Mouse (Mus musculus) heart, postnatal 4 days (tissue): ENCODE results near the gene Lin9. TPM values are rescaled to one million over a fixed set of nuclear protein-coding genes. Genes with fewer than 3 reads are reported as not detected.
"Not testable (repeated sequence)": the region's sequence is repeated elsewhere in the genome, so short reads cannot be mapped to it uniquely, and the experiment has no call there.

Source experiments
- DNase-seq: peaks from one replicate; pipeline ENCODE4 v3.0.0; 2021
- total RNA-seq, 2 experiments: library from RNA; stranded (reverse); gene quantifications; 2 replicates each; pipeline ENCODE4 v1.2.3; 2021

Gene Lin9
- total RNA-seq: 10 to 100 TPM; 11.3 to 12.0 TPM

DNA sequence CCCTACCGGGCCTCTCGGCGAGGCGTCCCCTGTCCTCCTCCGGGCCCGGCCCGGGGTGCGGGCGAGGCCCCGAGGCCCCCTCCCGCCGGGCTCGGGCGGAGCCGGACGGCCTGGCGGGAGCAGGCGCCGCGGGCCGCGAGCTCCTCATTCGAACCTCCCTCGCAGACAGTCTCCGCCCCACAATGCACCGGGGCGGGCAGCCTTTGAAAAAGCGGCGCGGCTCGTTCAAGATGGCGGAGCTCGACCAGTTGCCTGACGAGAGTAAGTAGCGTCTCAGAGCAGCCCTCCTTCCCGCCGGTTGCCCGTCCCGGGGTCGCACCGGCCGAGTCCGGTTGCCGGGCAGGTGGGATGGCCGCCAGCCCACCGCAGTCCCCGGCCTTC, at the start of gene Lin9:
TSS of gene Lin9 (plus strand) at position 14 of the 381 bp plus-strand sequence.
- peak; percentile 94 for DNase-seq

DNA sequence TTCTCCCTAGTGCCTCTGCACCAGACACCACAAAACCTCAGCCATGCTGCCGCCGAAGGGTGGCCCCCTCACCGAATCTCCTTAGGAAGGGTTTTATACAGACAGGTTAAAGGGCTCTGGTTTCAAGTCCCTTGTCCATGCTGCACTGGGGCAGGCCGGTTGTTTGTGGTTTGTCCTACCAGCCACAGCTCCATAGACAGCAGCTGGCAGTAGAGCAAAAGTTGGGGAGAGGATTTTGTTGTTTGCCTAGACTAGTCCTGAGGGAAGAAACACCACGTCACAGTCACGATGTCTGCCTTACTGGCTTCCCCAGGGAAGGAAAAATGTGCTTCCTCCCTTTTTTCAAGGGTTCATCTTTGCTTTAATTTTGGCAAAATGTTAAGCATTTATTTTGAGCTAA, 40.4 kb upstream of the Lin9 start:
- no peak for DNase-seq

DNA sequence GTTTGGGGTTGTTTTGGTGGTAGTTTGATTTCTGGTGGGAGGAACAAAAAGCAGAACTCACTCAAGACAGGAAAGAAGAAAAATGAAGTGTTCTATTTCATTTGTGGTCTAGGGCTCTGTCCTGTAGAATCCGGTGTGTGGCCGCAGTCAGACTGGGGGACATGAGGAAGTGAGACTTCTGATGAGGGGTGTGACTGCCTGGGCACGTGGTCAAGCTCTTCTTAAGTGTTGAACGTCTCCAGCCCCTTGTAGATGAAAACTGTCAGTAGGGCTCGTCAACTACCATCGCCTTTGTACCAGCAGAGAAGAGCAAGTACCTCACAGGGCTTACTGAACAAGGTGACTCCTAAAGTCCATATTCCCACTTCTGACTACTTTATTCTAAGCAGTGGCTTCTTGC, 39.1 kb upstream of the Lin9 start:
- DNase-seq: no peak

DNA sequence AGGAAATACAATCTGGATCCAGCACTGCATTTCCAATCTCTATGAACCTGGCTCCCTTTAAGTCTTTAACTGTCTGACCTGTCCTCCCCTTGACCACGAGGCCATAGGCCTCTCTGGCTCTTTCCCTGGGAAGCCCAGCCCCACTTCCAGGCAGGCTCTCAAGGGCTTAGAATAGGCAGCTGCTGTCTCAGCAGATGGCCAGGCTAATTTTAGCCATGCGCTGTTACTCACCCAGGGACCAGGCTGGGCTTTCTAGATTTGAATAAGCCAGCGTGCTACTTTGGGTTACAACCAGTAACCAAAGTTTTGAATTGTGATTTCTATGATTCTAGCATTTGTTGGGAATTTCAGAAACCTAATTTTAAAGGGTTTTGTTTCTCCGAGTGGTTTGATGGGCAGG, 36.4 kb upstream of the Lin9 start:
- peak; percentile 72 for DNase-seq

DNA sequence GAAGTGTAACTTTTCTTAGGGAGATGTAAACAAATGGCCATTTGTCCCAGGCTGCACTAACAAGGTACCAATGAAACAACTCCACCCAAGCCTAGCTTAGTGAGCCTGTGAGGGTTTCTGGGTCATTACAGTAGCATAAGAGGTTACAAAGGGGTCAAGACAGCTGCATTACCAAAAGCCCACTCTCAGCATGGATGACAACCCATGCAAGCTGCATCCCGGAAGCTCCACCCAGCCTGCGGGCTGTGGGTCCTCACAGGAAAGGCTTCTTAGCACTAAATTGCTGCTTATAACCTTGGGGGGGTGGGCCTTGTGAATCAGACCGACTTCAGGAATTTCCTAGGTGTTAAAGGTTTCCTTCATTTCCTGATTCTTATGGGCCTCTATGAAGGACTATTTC, 34.8 kb upstream of the Lin9 start:
- no peak for DNase-seq

DNA sequence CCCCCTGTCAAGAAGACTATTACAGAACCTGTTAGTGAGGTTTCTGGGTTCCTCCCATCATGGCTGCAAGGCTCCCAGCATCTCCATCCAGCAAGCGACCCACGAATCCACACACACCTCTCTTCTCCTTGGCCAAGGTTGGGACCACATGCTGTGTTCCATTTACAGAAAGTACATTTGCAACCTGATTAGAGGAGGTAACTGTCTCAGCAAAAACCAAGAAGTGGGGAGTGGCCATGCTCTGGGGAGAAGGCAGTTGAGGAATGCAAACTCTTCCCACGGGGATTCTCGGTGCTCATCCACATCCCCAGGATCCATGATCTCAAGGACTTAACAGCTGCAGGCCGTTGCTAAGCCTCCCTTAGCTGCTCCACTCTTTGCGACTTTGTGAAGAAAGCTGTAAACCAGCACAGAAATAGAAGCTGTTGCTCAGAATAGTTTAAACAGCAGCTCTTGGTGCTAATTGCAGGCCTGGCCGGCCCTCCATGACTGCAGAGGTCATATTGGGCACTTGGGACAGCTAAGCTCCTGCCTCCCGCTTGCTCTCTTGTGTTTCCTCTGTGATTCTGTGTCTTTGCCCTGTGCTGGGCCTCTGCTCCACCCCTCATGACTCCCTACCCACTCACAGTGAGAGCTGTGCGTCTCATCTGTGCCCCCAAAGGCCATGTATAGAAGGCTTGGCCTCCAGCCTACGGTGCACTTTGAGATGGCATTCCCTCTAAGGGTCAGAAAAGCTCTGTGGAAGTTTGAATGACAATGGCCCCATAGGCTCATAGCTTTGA, 34.0 kb upstream of the Lin9 start:
- no peak for DNase-seq

DNA sequence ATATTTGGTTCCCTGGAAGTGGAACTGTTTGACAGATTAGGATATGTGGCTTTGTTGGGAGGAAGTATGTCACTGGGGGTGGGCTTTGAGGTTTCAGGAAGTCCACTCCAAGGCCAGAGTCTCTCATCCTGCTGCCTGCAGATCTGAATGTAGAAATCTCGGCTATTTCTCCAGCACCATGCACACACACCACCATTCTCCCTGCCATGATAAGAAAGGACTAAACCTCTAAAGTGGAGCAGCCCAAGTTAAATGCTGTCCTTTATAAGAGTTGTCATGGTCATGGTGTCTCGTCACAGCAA, 33.4 kb upstream of the Lin9 start:
- DNase-seq: no peak

DNA sequence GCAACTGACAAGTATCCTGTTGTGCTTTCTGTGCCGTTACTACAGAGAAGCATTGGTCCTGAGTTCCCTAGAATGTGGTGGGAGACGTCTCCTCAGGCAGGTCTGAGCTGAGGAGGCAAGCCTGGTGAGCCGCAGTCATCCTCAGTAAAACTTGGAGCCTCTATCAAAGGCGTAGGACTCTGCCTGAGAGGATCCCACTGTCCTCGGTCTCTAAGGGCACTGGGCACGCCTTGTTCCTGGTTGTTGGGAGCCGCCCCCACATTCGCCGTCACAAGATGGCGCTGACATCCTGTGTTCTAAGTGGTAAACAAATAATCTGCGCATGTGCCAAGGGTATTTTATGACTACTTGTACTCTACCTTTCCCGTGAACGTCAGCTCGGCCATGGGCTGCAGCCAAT, 29.1 kb upstream of the Lin9 start:
- DNase-seq: not testable (repeated sequence)

DNA sequence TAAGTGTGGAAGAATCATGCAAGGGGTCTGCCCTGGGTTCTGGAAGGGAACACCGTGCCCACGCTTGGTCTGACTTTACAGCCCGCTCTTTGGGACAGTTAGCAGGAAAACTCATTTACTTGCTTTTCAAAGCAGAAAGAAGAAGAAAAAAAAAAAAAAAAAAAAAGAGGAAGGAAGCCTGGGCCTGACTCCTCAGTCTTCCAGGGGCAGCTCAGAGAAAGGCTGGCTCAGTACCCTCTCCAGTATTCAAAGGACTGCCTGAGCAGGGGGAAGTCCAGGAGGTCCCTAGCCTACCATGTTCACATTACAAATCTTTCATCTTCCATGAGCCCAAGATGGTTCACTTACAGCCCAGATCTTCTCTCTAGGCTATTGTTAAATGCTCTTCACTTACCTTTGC, 24.2 kb upstream of the Lin9 start:
- DNase-seq: no peak

DNA sequence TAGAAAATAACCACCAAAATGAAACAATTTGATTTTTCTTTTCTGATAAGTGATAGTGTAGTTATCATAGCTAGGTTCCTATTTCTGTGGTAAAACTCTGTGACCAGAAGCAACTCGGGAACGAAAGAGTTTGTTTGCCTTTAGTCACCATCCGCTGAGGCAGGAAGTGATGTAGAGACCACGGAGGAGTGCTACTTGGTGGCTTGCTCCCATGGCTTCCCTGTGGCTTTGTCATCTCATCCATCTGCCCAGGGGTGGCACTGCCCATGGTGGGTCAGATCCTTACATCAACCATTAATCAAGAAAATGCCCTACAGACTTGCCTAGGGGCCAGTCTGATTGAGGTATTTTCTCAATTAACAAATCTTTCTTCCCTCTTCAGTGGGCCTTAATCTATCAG, 18.6 kb upstream of the Lin9 start:
- DNase-seq: no peak

DNA sequence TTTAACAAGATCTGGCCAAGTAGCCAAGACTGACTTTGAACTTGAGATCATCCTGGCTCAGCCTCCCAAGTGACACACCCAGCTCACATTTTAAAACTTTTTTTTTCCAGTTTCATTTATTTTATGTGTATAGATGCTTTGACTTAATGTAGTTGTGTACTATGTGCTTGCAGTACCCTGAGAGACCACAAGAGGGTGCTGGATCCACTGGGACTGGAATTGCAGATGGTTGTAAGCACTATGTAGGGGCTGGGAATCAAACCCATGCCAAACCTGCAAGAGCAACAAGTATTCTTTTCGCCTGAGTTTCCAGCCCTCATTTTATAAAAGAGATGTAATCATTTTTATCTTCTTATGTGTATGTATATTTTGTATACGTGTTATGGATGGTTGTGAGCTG, 17.0 kb upstream of the Lin9 start:
- no peak for DNase-seq

DNA sequence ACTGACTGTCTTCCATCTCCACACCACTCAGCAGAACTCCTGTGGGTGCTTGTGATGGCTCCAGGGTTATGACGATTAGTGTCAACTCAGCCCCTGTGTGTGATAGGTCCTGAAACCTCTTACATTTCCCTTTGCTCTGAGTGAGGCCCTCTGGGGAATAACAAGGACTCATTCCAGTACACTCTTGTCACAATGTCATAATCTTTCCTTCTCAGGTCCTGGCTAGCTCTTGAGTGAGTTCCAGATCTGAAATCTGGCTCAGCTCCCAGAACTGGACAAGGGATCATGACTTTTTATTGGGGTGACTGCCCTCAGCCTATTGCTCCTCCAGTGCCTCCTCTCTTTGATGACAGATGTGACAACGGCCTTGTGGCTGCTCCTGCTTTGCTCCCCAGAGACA, 14.8 kb upstream of the Lin9 start:
- peak; percentile 77 for DNase-seq

DNA sequence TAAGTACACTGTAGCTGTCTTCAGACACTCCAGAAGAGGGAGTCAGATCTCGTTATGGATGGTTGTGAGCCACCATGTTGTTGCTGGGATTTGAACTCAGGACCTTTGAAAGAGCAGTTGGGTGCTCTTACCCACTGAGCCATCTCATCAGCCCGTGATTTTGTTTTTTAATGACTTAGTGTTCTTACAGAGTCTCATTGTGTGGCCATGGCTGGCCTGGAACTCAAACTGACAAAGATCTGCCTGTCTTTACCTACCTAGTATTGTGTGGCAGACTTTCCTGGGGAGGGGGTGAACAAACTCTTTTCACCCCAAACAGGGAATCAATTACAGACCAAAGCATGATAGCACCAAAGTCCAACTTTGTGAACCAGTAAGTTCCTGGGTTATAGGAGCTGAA, 3.2 kb upstream of the Lin9 start:
- not testable (repeated sequence) for DNase-seq

DNA sequence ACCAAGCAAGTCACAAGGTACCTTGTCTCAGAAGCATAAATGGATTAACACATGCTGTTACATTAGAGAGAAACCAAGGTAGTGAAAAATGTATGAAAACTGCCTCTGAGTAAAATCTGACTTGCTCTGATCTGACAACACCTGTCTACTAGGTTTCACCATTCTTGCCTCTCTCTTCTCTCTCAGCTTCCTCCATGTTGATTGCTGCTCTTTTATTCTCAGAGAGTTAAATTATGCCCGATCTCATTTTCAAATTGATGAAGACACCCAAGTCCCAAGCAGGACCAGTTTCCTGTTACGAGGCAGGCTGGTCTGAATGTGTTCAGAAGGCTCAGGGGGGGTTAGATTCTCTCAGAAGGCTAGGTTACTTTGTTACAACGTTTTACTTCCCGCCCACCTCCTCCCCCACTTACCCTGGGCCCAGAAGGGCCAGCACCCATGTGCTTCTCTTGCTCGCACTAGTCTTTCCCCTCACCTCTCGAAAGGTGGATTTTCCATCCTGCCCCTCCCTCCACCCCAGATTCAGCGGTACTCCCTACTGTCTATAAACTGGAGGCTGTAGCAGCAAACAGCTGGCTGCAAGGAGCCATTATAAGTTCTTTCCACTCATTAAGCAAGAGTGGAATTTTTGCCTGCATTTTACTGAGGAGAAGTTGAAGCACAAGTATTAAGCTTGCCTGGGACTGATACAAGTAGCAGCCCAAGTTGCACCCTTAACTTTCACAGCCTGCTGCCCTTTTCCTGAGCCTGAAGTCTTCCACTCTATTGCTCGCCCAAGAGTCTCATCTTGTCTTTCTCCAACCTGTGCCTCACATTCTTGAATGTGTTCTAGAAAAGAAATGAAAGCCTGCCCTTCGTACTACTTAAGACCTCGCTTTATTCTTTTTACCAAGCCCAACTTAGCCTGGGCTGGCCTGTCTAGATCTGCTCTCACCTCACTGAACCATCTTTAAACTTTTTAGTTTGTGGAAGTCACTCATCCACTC, 1.2 kb upstream of the Lin9 start:
- DNase-seq: no peak

DNA sequence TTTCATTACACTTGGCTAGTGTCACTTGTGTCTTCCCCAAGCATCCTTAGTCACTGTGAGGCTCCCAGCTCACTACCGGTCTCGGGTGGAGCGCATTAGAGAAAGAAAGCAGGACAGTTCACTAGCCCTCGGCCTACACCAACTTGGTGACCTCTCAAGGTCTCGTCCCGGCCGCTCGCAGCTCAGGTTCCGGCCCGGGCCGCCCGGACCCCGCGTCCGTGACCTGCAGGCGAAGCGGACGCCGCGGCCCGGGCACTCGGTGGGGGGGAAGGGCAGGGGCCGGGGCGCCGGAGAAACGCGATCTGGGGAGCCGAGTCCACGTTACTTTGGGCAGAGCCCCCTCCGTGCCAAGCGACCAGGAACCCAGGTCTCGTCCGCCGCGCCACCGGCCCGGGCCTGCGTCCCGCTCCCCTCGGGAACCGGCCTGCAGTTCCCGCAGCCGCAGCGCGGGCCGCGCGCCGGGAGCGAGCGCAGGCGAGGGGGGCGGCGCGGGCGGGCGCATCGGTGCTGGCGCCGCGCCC, 285 bp upstream of the Lin9 start:
- DNase-seq: peak; percentile 59

DNA sequence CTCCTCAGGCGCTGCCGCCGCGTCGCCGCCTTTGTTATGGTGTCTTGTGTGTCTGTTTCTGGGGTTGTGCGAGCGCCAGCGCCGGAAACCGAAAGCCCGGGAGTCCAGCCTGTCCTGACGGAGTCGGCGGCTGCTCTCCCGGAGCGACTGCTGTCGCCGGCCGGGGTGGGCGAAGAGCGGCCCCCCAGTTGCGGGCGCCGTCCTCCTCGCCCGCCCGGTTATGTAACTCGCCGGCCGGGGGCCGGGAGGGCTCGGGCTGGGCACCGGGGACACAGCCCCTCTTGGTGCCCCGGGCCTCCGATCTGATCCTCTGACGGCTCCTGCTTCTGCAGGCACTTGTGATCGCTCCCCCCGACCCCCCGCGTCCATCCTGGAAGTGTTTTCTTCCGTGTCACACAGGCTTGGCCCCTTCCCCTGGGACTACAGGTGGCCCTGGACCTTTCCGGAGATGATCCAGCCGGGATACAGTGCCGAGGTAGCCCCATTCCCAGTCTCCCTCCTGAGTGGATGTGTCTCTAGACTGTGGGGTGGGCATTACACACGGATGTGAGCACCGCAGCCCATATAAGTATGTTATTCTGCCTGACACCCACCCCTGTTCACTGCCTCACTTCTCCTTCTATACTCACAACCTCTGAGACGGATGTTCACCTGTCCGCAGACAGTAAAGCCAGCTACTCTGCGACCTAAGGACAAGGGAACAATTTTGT, 723 bp downstream of the Lin9 start:
- DNase-seq: peak; percentile 31

DNA sequence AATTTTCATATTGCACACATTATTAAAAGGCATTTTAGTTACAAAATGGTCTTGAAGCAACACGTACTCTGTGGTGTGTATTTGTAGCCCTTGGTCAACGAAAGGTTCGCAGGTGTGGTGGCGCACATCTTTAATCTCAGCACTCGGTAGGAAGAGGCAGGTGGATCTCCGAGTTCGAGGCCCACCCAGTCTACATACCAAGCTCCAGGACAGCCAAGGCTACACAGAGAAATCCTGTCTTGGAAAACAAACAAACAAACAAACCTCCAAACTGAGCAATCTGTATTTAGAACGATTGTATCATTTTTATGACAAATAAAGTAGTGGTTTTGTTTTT, 1.2 kb downstream of the Lin9 start:
- no peak for DNase-seq

DNA sequence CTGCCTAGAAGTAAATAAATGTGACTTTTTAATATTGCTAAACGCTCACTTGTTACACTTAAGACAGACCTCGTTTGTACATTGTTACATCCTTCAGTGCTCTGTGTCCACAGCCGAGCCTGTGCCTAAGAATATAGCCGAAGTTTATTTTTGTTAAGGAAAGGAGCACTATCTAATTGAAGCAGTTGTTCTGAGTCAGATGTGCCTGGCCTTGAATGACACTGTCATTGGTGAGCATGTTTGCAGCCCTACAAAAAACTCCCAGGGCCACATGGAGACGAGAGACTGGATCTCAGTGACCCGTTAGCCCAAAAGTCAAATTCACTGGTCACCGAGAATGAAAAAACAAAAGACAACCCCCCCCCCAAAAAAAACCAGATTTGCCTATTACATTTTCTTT, 50.3 kb downstream of the Lin9 start:
- no peak for DNase-seq

DNA sequence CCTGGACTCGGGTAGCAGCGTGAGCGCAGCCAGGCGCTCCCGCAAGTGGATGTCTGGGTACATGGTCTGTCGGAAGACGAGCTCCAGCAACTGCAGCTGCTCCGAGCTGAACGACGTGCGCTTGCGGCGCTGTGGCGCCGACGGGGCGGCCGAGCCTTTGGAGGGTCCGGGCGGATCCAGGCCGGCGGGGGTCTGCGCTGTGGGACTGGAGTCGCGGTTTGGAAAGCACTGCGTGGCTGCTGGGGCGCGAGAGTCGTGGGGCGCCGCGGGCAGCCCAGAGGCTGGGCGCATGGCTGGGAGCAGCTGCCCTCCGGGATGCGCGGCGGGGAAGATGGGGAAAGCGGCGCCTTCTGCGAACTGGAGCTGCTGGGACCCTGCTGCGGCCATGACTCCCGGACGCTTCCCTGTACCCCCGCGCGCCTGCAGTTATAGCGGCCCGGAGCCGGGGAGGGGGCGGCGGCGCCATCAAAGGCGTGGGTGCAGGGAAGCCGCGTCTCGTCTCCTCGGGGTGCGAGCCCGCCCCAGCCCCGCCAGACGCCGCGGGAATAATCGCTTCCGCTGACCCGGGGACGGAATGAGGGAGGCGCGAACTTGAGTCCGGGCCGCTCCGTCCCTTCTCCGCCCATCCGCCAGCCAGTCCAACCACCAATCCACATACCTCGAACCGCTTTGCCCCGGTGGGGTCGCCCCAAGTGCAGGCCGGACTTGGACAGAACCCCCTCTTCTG, 55.8 kb downstream of the Lin9 start, which contains the start of gene Mixl1:
TSS of gene Mixl1 (minus strand) at position 409 of the 727 bp plus-strand sequence.
- DNase-seq: peak; percentile 12

DNA sequence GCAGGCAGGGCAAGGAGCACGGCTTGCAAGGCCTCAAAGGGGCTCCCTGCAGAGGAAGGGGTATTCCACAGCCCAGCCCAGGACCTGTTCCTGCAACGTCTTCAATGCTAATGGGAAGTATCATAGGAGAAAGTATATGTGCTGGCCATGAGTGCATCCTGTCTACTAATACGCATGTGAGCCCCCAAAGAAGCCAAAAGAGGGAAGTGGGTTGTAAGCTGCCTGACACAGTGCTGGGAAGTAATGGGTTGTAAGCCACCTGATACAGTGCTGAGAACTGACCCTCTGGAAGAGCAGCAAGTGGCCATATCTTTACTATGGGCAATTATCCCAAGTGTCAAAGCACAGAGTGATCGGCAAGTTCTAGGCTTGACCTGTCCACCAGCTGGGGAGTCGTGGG, 57.1 kb downstream of the Lin9 start:
- DNase-seq: no peak

DNA sequence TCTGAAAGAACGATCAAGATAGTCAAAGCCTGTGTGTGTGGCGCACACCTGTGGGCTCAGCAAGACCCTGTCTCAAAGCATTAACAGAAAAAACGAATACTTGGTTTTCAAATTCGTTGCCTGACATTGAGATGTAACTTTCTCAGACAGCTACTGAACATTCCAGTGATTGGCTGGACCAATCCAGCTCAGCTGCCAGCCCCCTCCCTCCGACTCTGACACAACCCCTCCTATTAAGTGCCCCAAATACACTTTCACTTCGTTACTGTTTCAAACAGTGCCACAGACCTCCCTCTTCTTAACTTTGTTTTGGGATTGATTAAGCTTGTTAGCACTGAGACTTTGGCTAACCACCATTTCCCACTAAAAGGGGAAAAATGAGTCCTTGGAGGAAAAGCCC, 62.5 kb downstream of the Lin9 start:
- DNase-seq: peak; percentile 14

DNA sequence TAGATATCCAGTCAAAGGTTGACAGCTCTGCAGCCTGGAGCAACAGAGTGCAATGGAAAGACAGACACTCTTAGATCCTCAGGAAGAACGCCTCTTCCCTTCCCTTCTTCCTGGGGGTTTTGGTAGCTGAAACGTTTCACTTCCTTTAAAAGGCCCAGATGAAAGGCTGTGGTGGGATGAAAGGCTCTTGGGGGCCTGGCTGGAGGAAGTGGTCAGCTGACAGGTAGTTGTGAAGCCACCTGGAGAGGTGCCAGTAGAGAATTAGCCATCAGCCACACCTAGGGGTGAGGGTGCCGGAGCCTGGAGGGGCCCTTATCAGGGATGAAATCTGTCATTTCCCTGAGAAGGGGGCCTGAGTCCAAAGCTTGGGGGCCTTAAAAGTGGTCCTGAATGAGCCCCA, 66.4 kb downstream of the Lin9 start:
- no peak for DNase-seq
